Mouse (Mus musculus) embryonic fibroblast, embryonic 13.5 days (primary cell): ENCODE data around the gene 5031439G07Rik.

ENCODE experiments used
- CTCF ChIP-seq: IDR thresholded peaks from 2 replicates; pipeline ENCODE4 v1.5.1; 2011; ENCODE audit warnings: mild to moderate bottlenecking, control low read depth, low read length, moderate library complexity, borderline replicate concordance; ENCODE audit not compliant: insufficient read depth
- POLR2A ChIP-seq: IDR thresholded peaks from 2 replicates; pipeline ENCODE4 v1.6.1; 2011; ENCODE audit warnings: low read depth, mild to moderate bottlenecking, control low read depth, low read length, moderate library complexity

DNA sequence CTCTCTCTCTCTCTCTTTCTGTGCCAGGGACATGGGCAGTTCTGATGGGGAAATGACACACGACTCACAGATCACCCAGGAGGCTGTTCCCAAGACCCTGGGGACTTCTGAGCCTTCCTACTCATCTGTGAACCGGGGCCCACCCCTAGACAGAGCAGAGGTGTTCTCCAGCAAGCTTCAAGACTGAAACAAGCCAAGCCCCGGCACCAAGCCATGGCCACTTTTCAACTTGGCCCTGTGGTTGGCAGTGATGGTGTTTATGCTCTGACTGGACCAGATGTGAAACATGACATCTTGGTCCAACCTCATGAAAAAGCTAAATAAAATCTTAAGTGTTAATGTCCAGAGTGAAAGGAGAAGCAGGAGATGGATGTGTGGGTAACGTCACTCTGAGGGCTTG lies 33.9 kb upstream of the 5031439G07Rik start:
- TF ChIP-seq CTCF (no peak), POLR2A (no peak)
